Comparison of ENCODE assay signal across 8 mouse cellular contexts in the genomic region with DNA sequence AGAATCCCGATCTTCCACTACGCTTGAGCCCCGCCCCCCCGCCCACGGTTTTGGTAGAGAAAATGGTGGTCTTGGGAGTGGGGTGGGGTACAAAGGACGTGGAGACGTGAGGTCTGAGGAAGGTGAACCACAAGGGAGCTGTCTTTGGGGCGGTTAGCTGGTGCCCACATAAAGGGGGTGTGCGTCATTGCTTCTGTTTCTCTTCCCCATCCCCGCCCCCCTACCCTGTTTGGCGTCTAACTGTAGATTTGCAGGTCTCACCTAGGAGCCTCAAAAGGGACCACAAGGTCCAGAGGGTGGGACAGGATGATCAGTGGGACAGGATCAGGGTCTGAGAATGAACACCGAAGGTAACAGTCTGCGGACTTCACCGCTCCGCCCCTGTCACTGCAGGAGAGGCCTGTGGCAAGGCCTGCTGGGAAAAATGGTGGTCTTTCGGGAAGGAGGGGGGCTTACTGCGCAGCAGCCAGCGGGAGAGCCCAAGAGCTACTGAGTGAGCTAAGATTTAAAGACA. TPM values are rescaled to one million over a fixed set of nuclear protein-coding genes. Genes with fewer than 3 reads are reported as not detected.
DNase-seq lines count a peak whose midpoint lies in the region; ATAC-seq lines count a peak whose summit lies in the region.

No protein-coding gene starts in this region.

- H3K4me3 ChIP-seq in hindbrain, embryonic 14.5 days (replicated peaks; ENCODE audit: low read length): peak overlapping the region; percentile 50

- H3K4me2 ChIP-seq in hindbrain, embryonic 14.5 days (replicated peaks): peak overlapping the region; percentile 67

- peak; percentile 51 for DNase-seq in cerebellum, adult 9-10 months
- DNase-seq in frontal cortex, adult 2 months (ENCODE audit: extremely low spot score in 1 of 2, low spot score in 1 of 2): peak; percentile 3 to 38
- DNase-seq in hindbrain, embryonic 14.5 days (ENCODE audit: low spot score): peak; percentile 68
- DNase-seq in left cerebral cortex, adult 11 months (ENCODE audit: low spot score): peak; percentile 7
- DNase-seq in lung, postnatal 10 days: peak; percentile 64
- DNase-seq in ovary, postnatal 10 days (ENCODE audit: low spot score): peak; percentile 16
- peak; percentile 5 to 20 for DNase-seq in urinary bladder, postnatal 36 days (ENCODE audit: low spot score in 2 of 2)

- peak; percentile 46 for ATAC-seq in activated CD4-positive, CD25-positive, alpha-beta regulatory T cell, adult 4 months
- peak; percentile 86 for ATAC-seq in hindbrain, embryonic 14.5 days (ENCODE audit: low FRiP score)

- H3K9me3 ChIP-seq in hindbrain, embryonic 14.5 days (ENCODE audit: control insufficient read depth, low read length): no peaks in the 10 kb centered on the region

- 20% methylated on average over 18 of the region's 18 CpGs for WGBS in hindbrain, embryonic 14.5 days

- peak overlapping the region; percentile 83 for H3K9ac ChIP-seq in hindbrain, embryonic 14.5 days

- H3K27me3 ChIP-seq in hindbrain, embryonic 14.5 days (ENCODE audit: control insufficient read depth, insufficient read depth, low read length): no peaks in the 10 kb centered on the region

- H3K4me1 ChIP-seq in hindbrain, embryonic 14.5 days (replicated peaks; ENCODE audit: control insufficient read depth, insufficient read depth, low read length): peaks cover 7% of the 10 kb centered on the region; the same call in 1 of the 2 replicates

- H3K27ac ChIP-seq in hindbrain, embryonic 14.5 days: peak overlapping the region; percentile 95

- H3K36me3 ChIP-seq in hindbrain, embryonic 14.5 days (replicated peaks; ENCODE audit: control insufficient read depth, insufficient read depth): no peaks in the 10 kb centered on the region

RNA-seq across cellular contexts. Expression of a gene that starts 0.4 kb away (rescaled TPM):
- polyA plus RNA-seq in activated CD4-positive, CD25-positive, alpha-beta regulatory T cell, adult 4 months (2017; shearing (Covaris generic)): not detected
- polyA plus RNA-seq in frontal cortex, adult 2 months (2012; rRNA removed): 17.2 and 20.2 TPM in 2 replicates
- polyA plus RNA-seq in hindbrain, embryonic 14.5 days (2014; fragmentation: Nextera tagmentation; extraction: Ambion mirVana): 24.6 and 24.9 TPM in 2 replicates

RNA-seq across cellular contexts. Expression of a gene that starts 35.3 kb away (rescaled TPM):
- polyA plus RNA-seq in activated CD4-positive, CD25-positive, alpha-beta regulatory T cell, adult 4 months (2017; shearing (Covaris generic)): 10 to 100 TPM; 77.6 to 86.6 TPM
- 282 and 312 TPM in 2 replicates for polyA plus RNA-seq in frontal cortex, adult 2 months (2012; rRNA removed)
- polyA plus RNA-seq in hindbrain, embryonic 14.5 days (2014; fragmentation: Nextera tagmentation; extraction: Ambion mirVana): 545 and 593 TPM in 2 replicates

Comparison
In these comparisons a context has a peak if more than half of its experiments do, and no peak if none do; other contexts are left out.
1. Peak in every context shown above with its lines: DNase-seq, ATAC-seq, H3K4me3 ChIP-seq and H3K27ac ChIP-seq.
2. DNase-seq: peak in every context shown above with its lines; median percentile 68 in hindbrain, embryonic 14.5 days; 64 in lung, postnatal 10 days; 51 in cerebellum, adult 9-10 months; 20 in frontal cortex, adult 2 months; 16 in ovary, postnatal 10 days; 12 in urinary bladder, postnatal 36 days; 7 in left cerebral cortex, adult 11 months.
3. RNA of a gene that starts 0.4 kb away (polyA plus RNA-seq): 24.6 to 24.9 TPM in hindbrain, embryonic 14.5 days and 17.2 to 20.2 TPM in frontal cortex, adult 2 months; not detected in activated CD4-positive, CD25-positive, alpha-beta regulatory T cell, adult 4 months; every median in the first group is over 10 times any median in the second.